Mouse (Mus musculus) gastrocnemius, adult 18-20 months (tissue): Measurements from ENCODE around the gene Tmem200b. TPM values are rescaled to one million over a fixed set of nuclear protein-coding genes. Genes with fewer than 3 reads are reported as not detected.
A peak's percentile ranks its signal among the peaks of the same experiment; 100 is the strongest.

Experiments used
- DNase-seq: peaks from one replicate; pipeline ENCODE4 v3.0.0; 2021; ENCODE audit warnings: low spot score
- total RNA-seq, 2 experiments: library from RNA; stranded (reverse); gene quantifications; 2 replicates each; pipeline ENCODE4 v1.2.3; 2021

The Tmem200b gene
- total RNA-seq, 2 experiments from 2014 or later = 1.3 to 3.2 TPM

GRCm38 (mm10) chr4:131910237-131910994, 11.2 kb upstream of the Tmem200b start:
- no peak for DNase-seq

- no peak for DNase-seq
These were observed 10.1 kb upstream of the Tmem200b start for GRCm38 (mm10) chr4:131911521-131911920.

GRCm38 (mm10) chr4:131913526-131913925, 8.0 kb upstream of the Tmem200b start:
- DNase-seq = no peak

- DNase-seq = no peak
These were observed 7.4 kb upstream of the Tmem200b start for GRCm38 (mm10) chr4:131914046-131914643.

GRCm38 (mm10) chr4:131914891-131915469, 6.6 kb upstream of the Tmem200b start:
- DNase-seq = no peak

- DNase-seq = no peak
These were observed 5.7 kb upstream of the Tmem200b start for GRCm38 (mm10) chr4:131915821-131916328.

- peak; percentile 83 for DNase-seq
These were observed 5.1 kb upstream of the Tmem200b start for GRCm38 (mm10) chr4:131916425-131916824.

GRCm38 (mm10) chr4:131917010-131917555, 4.5 kb upstream of the Tmem200b start:
- no peak for DNase-seq

GRCm38 (mm10) chr4:131918026-131918533, 3.5 kb upstream of the Tmem200b start:
- no peak for DNase-seq

GRCm38 (mm10) chr4:131918711-131919500, 2.7 kb upstream of the Tmem200b start:
- DNase-seq = no peak

- DNase-seq = no peak
These were observed 1.9 kb upstream of the Tmem200b start for GRCm38 (mm10) chr4:131919506-131920140.

- DNase-seq = no peak
These were observed 1.4 kb upstream of the Tmem200b start for GRCm38 (mm10) chr4:131920141-131920594.

GRCm38 (mm10) chr4:131920595-131921351, 798 bp upstream of the Tmem200b start:
- peak; percentile 43 for DNase-seq

- DNase-seq = no peak
These were observed 833 bp downstream of the Tmem200b start for GRCm38 (mm10) chr4:131922404-131922803.

GRCm38 (mm10) chr4:131924096-131924810, 2.7 kb downstream of the Tmem200b start:
- no peak for DNase-seq

GRCm38 (mm10) chr4:131929146-131929545, 7.6 kb downstream of the Tmem200b start:
- no peak for DNase-seq

- DNase-seq = no peak
These were observed 17.9 kb downstream of the Tmem200b start for GRCm38 (mm10) chr4:131939459-131939858.

GRCm38 (mm10) chr4:131940846-131941245, 19.3 kb downstream of the Tmem200b start:
- no peak for DNase-seq

- DNase-seq = no peak
These were observed 26.3 kb downstream of the Tmem200b start for GRCm38 (mm10) chr4:131947848-131948247.
